Comparison of ENCODE assay signal across 19 mouse cellular contexts in the genomic region with DNA sequence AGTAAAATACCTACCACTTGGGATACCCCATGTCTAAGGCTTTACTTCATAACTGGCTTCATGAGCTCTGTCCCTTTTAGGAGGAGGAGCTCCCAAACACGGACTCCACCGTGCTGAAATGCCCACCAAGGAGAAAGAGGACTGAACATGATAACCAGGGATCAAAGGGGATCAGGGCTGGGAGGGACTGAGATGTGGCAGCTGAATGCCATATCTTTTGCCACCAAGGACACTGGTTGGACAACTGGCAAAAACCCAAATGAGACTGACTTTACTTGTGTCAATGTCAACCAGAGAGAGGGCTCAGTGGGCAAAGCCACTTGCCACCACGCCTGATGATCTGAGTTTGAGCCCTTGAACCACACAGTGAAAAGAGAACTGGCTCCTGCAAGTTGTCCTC. TPM values are rescaled to one million over a fixed set of nuclear protein-coding genes. Genes with fewer than 3 reads are reported as not detected.
"Had no signal": no experiment of that assay in that cellular context is flagged by ENCODE, and none has a peak within 500 bp of the region (broad histone marks: within the 10 kb centered on the region; RNA-seq: fewer than 3 reads in every experiment).

No protein-coding gene starts in this region.

- DNase-seq: heart, postnatal 10 days; heart, postnatal 14 days; heart, postnatal 36 days; heart, postnatal 4 days; kidney, adult 11 months; kidney, adult 18-20 months; kidney, adult 2 months; kidney, adult 8-10 months; kidney, adult 9 months; kidney, postnatal 10 days; kidney, postnatal 14 days; kidney, postnatal 25 days; kidney, postnatal 36 days; kidney, postnatal 4 days; layer of hippocampus, adult 9-11 months; layer of hippocampus, postnatal 36 days had no signal

RNA-seq across cellular contexts. Expression of a gene that starts 51.6 kb away (rescaled TPM):
- total RNA-seq: heart, postnatal 10 days; heart, postnatal 14 days; heart, postnatal 25 days; heart, postnatal 36 days; heart, postnatal 4 days; hematopoietic stem cell, adult 5-6 weeks had no signal
- polyA plus RNA-seq: inflammation-experienced regulatory T-cells, adult 6 months had no signal
